Mouse (Mus musculus) spleen, postnatal 36 days (tissue): ENCODE results near the gene Auts2.

Experiments used
- DNase-seq, 2 experiments: peaks; one replicate each; pipeline ENCODE4 v3.0.0; 2022; ENCODE audit warnings: low spot score in 2 of 2, mixed read lengths in 1 of 2

Auts2 gene

DNA sequence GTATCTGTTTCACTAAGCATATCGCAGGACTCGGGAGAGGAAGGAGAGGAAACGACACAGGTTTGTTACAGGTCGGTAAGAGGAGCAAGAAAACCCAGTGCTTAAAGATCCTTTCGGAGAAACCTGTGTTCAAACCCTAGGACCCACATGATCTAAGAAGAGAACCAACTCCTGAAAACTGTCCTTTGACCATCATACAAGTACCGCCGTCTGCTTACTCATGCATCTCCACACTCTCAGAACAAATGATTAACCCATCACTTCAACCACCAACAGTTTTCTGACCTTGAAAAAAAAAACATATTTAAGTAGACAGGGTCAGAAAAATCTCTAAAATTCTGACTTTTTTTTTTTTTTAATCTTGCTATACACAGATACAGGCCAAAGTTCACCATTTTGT, 908.4 kb downstream of the Auts2 start:
- no peak for DNase-seq

- no peak for DNase-seq
Measured at GRCm38 (mm10) chr5:131631998-131632379, 911.2 kb downstream of the Auts2 start.

DNA sequence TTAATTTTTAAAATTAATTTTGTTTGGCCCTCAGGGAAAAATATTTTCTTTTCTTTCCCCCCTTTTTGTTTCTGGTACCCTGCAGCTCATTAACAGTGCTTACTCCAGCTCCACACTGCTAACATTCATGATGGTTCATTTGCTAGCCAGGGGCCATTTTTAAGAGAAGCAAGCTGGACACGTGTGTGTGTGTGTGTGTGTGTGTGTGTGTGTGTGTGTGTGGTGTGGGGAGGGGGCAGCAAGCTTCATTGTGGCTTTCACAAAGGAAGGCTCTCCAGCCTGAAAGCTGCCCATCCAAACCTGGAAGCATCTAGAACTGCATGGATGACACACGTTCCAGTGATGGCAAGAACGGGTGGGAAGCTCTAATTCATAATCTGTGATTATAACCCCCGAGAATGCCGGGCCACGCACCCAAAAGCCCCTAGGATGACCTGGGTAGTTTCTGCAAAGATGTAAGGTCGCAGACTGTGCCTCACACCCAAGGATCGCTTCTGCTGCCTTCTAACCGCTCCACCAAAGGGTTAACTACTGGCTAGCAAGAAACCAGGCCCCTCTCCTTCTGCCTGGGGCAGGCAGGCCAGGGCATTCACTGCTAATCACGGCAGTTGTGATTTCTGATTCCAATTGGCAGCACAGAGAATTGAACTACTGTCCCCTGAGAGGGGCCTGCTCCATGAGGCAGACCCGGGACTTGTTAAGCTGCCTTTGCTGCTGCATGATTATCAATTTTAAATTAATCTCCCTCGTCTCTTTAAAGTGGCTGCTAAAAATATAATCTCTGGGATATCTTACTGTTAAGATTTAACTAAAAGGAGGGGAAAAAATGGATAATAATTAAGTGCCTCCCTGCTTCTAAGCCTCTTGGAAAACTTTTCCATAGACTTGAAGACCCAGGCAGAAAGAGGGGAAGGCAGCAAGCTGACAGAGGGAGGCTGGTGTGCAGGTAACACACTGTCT, 911.8 kb downstream of the Auts2 start:
- DNase-seq, result no peak

DNA sequence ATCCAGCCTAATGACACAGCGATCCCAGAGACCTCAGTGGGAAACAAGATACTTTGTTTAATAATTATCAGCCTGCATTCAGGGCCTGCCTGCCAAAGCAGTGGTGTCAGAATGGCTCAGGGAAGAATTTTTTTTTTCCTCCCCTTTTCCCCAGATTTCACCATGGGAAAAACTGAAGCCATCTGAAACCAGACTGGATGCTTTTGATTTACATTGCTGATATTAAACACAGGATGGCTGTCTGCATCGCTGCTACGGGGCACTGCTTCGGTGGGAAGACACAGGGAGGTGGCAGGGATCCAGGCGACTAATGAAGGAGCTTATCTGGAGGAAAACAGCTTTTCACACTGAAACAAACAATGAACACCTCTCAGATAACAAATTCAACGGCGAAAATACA, 912.6 kb downstream of the Auts2 start:
- DNase-seq, result no peak

DNA sequence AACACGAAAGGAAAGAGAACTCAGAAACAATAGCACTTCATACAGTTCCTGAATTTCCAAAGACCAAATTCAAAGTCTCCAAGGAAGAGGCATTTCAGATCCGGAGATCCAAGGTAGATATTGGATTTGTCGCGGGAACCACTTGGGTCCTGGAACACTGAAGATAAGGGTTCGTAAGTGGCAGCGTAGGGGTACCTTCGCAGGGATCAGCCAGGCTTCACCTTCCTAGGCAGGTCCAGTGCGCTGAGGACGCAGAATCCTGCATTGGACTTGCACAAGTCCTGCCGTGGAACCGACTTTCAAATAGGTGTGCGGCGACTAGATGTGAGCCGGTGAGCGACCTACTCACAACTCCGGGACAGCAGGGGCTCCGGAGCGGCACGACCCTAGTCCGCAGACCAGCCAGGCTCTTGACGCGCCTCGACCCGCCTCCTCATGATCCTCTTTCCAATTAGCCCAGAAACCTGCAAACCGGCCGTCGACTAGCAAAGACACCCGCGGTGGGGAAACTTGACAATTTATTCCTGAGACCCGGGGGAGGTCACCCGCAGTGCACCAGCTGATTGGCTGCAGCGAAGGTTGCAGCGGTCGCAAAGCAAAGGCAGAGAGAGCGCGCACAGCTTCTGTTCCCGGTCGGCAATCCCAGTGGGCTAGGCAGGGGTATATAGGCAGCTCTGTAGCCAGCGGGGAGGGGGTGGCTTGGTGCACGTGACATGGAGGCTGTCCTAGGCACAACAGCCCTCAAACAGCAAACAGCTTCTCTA, 926.8 kb downstream of the Auts2 start:
- DNase-seq, result no peak

- DNase-seq, result no peak
Measured at GRCm38 (mm10) chr5:131614238-131614637, 928.9 kb downstream of the Auts2 start.

GRCm38 (mm10) chr5:131613301-131613700, 929.8 kb downstream of the Auts2 start:
- no peak for DNase-seq

GRCm38 (mm10) chr5:131610702-131611101, 932.4 kb downstream of the Auts2 start:
- DNase-seq, result no peak

GRCm38 (mm10) chr5:131606786-131607185, 936.4 kb downstream of the Auts2 start:
- no peak for DNase-seq

DNA sequence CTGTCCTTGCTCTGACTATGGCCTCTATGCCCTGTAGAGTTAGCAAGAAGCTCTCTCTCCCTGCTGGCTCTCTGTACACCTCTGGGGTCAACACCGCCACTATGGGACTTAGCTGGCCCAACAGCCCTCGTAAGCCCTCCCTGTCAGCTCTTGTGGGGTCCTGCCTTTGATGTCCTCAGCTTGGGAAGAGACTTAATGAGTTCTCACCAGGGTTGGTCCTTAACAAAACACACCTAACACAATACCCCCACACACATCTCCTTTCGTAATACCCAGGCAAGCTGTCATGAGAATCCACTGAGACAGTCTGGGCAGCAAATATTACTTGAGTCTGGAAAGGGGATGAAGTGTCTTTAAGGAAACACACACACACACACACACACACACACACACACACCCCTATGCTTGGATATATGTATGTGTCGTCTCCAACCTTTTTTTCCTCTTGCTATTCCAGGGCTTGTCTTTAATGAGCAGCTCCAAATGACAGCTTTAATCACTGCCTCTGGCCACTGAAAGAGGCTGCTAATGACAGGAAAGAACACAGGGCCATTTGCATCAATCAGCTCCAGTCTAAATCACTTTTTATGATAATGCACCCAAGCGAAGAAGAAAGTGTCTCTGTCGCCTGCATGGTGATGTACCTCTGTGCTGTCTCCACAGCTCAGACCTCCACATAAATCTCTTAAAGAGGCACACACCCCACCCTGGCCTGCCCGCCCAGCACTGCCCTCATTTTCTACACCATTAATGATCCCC, 941.0 kb downstream of the Auts2 start:
- DNase-seq, result no peak

DNA sequence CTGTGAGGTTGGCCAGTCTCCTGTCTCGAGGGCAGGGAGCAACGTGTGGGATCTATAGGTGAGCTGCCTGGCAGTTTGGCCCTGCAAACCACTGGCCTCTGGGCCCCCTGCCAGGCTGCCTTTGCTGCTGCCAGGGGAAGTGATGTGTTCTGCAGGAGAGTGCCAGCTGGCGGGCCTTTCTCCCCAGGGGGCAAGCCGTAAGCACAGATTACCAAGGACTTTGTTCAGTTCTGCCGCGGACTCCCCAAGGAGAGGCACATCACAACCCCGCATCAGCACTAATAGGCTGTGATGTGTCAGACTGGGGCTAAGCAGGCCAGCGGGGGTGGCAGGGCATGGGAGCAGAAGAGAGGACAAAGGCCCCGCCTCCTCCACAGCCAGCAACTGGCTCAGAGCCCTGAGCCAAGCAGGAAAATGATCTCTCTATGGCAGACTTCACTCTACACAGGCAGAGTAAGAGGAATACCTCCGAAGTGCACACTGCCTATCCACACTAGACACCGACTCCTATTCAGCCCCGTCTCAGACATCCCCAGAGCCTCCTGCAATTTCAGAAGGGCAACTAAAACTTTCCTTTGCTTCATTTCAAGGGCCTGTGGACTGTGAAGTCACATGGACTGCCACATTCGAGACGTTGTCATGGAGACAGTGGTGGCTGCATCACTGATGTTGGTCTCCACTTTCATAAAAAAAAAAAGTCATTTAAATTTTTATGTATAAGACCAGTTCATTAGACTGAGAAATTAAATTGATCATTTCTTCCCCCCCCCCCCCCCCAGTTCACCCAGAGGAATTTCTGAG, 942.6 kb downstream of the Auts2 start:
- peak; percentile 1 to 2 for DNase-seq

GRCm38 (mm10) chr5:131597503-131597902, 945.6 kb downstream of the Auts2 start:
- DNase-seq, result no peak

GRCm38 (mm10) chr5:131596591-131596990, 946.6 kb downstream of the Auts2 start:
- no peak for DNase-seq

- DNase-seq, result no peak
Measured at GRCm38 (mm10) chr5:131595730-131596129, 947.4 kb downstream of the Auts2 start.

DNA sequence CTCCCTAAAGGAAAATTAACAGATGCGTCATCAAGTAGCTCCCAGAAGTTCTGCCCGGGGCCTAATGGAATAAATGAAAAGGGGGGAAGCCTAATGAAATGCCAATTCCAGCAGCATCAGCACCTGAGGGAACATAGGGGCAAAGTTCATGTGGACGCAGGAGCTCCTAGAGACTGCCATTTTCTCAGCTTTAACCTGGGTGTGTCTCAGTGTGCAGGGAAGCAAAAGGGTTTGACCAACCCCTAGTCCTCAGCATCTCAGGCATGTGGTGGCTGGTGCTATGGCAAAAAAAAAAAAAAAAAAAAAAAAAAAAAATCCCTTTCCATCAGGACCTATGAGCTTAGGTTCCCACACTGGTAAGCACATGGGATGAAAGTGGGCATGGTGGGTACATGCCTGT, 948.5 kb downstream of the Auts2 start:
- DNase-seq, result no peak

- no peak for DNase-seq
Measured at GRCm38 (mm10) chr5:131593261-131593660, 949.9 kb downstream of the Auts2 start.

- DNase-seq, result no peak
Measured at GRCm38 (mm10) chr5:131589948-131590467, 953.1 kb downstream of the Auts2 start.

DNA sequence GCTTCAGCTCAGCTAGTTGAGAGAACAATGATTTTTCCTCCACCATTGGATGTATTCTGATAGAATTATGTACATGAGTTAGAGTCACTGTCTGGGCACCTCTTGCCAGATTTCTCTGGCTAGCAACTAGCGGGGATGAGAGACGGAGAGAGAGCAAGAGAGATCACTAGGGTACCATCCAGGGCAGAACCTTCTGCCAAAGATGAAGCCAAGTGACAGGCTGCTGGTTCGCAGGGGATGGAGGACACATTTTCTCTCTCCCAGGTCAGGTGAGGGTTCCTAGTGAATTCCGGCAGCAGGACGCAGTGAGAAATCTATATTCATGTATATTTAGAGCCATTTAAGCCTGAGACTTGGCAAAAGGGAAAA, 956.8 kb downstream of the Auts2 start:
- DNase-seq, result no peak

GRCm38 (mm10) chr5:131585684-131586331, 957.3 kb downstream of the Auts2 start:
- DNase-seq, result no peak
